Mouse (Mus musculus) stomach, postnatal 0 days (tissue): Measurements from ENCODE around the gene Prpsap1. TPM values are rescaled to one million over a fixed set of nuclear protein-coding genes. Genes with fewer than 3 reads are reported as not detected.

Source experiments
- ATAC-seq: fragments of 200-750 bp; cut with Nextera tagmentation; 2 replicates; pipeline ENCODE4 v1.8.0; 2017; ENCODE audit not compliant: low FRiP score, low TSS enrichment
- DNase-seq: peaks from one replicate; pipeline ENCODE4 v3.0.0-alpha.2; 2016; ENCODE audit warnings: low spot score
- H3K27ac ChIP-seq: fragments of 300-500 bp; sonication (generic); replicated peaks from 2 replicates; pipeline ENCODE4 v1.5.1; 2014; ENCODE audit warnings: mild to moderate bottlenecking, control low read depth
- H3K27me3 ChIP-seq: fragments of 300-500 bp; sonication (generic); 2 replicates; pipeline ENCODE4 v1.6.1; 2014; ENCODE audit warnings: low read length; ENCODE audit not compliant: control insufficient read depth, insufficient read depth
- H3K36me3 ChIP-seq: fragments of 300-500 bp; sonication (generic); 2 replicates; pipeline ENCODE4 v1.6.1; 2014; ENCODE audit warnings: low read length, mixed read lengths; ENCODE audit not compliant: control insufficient read depth, insufficient read depth
- H3K4me1 ChIP-seq: fragments of 300-500 bp; sonication (generic); replicated peaks from 2 replicates; pipeline ENCODE4 v1.6.1; 2014; ENCODE audit warnings: antibody characterized with exemption; ENCODE audit not compliant: control insufficient read depth, insufficient read depth
- H3K4me2 ChIP-seq: fragments of 300-500 bp; sonication (generic); replicated peaks from 2 replicates; pipeline ENCODE4 v1.6.1; 2014; ENCODE audit warnings: low read depth, mild to moderate bottlenecking, control low read depth, moderate library complexity
- H3K4me3 ChIP-seq: fragments of 300-500 bp; sonication (generic); 2 replicates; pipeline ENCODE4 v1.5.1; 2014; ENCODE audit warnings: low read depth, low read length, control low read depth
- H3K9ac ChIP-seq: fragments of 300-500 bp; sonication (generic); 2 replicates; pipeline ENCODE4 v1.6.1; 2014; ENCODE audit warnings: mild to moderate bottlenecking, low read length, control low read depth, mixed read lengths
- H3K9me3 ChIP-seq: fragments of 300-500 bp; sonication (generic); 2 replicates; pipeline ENCODE4 v1.6.1; 2016; ENCODE audit warnings: low read length; ENCODE audit not compliant: control insufficient read depth
- CTCF ChIP-seq: IDR thresholded peaks from 2 replicates; pipeline ENCODE4 v1.5.1; 2016; ENCODE audit warnings: antibody characterized with exemption, low read depth, mild to moderate bottlenecking, moderate library complexity
- EP300 ChIP-seq: optimal IDR thresholded peaks from 2 replicates; pipeline ENCODE3; 2016; ENCODE audit warnings: antibody characterized with exemption
- whole genome bisulfite sequencing: fragments of 180-500 bp; shearing (Covaris S2); extraction: QIAGEN DNeasy Blood & Tissue Kit; methylation state at CpG from one replicate; pipeline ENCODE4 v1.1.7; 2014; 5-methylcytosine and 5-hydroxymethylcytosine counted together
- polyA plus RNA-seq: library from polyadenylated mRNA; unstranded; fragments of >200 nt; fragmentation: Nextera tagmentation; extraction: Ambion mirVana; gene quantifications from 2 replicates; pipeline ENCODE4 v1.2.1, GENCODE M21; 2015

Prpsap1 gene
- polyA plus RNA-seq, 1 experiment from 2014 or later = 94.0 TPM

DNA sequence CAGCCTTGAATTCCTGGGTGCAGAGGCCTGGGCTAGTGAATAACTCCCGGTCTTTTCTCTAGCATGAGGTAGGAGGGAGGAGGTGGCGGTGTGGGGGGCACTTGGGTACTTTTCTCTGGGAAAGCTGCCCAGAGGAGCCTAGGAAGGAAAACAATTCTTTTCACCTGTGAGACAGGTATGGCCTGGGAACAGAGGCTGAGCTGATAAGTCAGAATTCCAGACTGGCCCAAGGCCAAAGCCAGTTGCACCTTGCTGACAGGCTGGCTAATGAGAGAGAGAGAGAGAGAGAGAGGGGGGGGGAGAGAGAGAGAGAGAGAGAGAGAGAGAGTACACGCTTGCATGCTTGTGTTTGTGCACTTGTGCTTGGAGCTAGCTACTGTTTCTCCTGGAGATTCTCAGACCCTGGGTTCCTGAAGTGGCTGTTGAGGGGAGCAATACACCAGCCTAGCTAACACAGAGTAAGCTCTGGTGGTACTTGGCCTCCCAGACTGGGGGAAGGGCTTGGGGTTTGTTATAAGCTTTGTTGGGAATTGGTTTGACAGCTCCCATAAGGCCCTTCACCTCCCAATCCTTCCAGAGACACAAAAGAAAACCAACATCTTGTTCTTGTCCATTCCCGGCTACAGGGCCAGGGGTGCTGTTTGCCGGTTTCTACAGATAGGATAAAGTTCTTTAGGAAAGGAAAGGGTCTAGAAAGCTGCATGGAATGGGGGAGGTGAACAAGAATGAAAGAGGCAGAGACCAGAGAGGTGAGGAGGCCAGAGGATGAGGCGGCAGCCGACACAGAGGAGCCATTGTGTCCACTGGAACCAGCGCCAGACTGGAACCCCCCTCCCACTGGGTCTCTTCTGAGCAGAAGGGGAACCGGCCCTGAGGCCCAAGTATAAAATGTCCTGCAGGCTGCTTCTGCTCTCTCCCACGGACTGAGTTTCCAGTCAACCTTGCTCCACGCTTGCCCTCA is 36.5 kb upstream of the Prpsap1 start, which contains the start of gene Sphk1:
TSS of gene Sphk1 (plus strand) at position 739 of the 961 bp plus-strand sequence.
- Histone ChIP-seq H3K9ac (peak within 1 kb of the TSS; percentile 47), H3K4me3 (peak within 1 kb of the TSS; percentile 55), H3K4me1 (0 out of 2 replicates have a peak, but pooled peaks cover 2% of the 10 kb centered on the region), H3K27me3 (no peaks in the 10 kb centered on the region), H3K4me2 (peak within 1 kb of the TSS; percentile 90), H3K36me3 (no peaks in the 10 kb centered on the region), H3K9me3 (no peaks in the 10 kb centered on the region), H3K27ac (peak within 1 kb of the TSS; percentile 45; the same call in 1 of the 2 replicates)
- TF ChIP-seq EP300 (no peak), CTCF (no peak)
- peak; percentile 83 for DNase-seq
- 36% methylated on average over 11 of the region's 11 CpGs for WGBS
- ATAC-seq = no peak

DNA sequence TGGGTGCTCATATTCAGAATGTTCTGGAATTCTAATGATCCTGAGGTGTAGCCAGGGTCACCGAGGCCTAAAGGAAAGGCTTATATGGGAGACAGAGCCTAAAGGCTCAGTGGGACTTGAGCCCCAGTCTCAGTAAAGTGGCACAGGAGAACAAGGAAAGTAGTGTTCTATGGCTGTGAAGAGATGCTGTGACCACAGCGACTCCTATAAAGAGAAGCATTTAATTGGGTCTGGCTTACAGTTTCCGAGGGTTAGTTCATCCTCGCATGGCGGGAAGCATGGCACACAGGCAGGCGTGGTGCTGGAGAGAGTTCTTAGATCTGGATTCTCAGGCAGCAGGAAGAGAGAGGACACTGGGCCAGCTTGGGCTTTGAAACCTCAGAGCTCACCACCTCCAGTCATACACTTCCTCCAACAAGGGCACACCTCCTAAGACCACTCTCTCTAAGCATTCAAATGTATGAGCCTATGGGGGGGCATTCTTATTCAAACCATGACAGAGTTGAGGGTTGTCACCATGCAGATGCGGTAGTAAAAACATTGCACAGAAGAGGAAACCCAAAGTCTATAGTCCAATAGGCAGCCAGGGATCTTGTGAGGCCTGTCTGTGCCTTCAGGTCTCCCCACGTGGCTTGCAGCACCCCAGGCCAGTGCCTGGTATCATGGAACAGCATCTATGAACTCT is 34.8 kb upstream of the Prpsap1 start:
- no peak for DNase-seq
- WGBS = 85% methylated on average over 8 of the region's 8 CpGs
- H3K27me3 ChIP-seq = no peaks in the 10 kb centered on the region
- no peak overlapping the region for H3K9ac ChIP-seq
- H3K9me3 ChIP-seq = no peaks in the 10 kb centered on the region
- no peak overlapping the region for H3K4me2 ChIP-seq
- no peak overlapping the region for H3K27ac ChIP-seq
- H3K4me1 ChIP-seq = peaks cover 4% of the 10 kb centered on the region; the same call in 1 of the 2 replicates
- TF ChIP-seq EP300 = no peak
- TF ChIP-seq CTCF = no peak
- ATAC-seq = no peak
- H3K36me3 ChIP-seq = no peaks in the 10 kb centered on the region
- H3K4me3 ChIP-seq = no peak overlapping the region

DNA sequence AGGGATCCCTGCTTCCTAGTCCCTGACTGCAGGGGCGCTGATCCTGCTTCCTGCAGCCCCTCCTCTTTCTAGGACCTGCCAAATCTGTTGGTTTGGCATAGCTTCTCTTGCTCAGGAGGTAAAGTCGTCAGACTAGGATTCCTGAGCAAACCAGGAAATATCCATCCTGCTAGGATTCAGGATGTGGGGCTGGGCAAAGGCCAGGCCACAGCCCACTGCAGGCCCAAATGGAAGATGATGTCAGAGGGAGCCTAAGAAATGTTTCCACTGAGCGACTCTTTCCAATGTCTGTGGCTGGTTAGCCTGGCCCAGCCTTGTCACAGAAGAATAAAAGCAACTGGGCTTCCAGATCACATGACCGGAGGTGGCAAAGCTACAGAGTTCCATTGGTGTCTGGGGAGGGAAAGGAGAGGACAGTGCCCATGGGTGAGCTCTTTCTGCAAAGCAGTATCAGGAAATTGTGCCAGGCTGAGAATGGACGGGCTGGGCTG is 29.7 kb upstream of the Prpsap1 start:
- no peaks in the 10 kb centered on the region for H3K9me3 ChIP-seq
- no peak for DNase-seq
- H3K27ac ChIP-seq = peak overlapping the region; percentile 84
- H3K4me2 ChIP-seq = no peak overlapping the region
- H3K4me1 ChIP-seq = peaks cover 12% of the 10 kb centered on the region
- no peaks in the 10 kb centered on the region for H3K36me3 ChIP-seq
- 37% methylated on average over 5 of the region's 5 CpGs for WGBS
- no peak overlapping the region for H3K4me3 ChIP-seq
- H3K27me3 ChIP-seq = no peaks in the 10 kb centered on the region
- TF ChIP-seq CTCF (no peak), EP300 (no peak)
- ATAC-seq = peak; percentile 69
- peak overlapping the region; percentile 23; the same call in 1 of the 2 replicates for H3K9ac ChIP-seq

DNA sequence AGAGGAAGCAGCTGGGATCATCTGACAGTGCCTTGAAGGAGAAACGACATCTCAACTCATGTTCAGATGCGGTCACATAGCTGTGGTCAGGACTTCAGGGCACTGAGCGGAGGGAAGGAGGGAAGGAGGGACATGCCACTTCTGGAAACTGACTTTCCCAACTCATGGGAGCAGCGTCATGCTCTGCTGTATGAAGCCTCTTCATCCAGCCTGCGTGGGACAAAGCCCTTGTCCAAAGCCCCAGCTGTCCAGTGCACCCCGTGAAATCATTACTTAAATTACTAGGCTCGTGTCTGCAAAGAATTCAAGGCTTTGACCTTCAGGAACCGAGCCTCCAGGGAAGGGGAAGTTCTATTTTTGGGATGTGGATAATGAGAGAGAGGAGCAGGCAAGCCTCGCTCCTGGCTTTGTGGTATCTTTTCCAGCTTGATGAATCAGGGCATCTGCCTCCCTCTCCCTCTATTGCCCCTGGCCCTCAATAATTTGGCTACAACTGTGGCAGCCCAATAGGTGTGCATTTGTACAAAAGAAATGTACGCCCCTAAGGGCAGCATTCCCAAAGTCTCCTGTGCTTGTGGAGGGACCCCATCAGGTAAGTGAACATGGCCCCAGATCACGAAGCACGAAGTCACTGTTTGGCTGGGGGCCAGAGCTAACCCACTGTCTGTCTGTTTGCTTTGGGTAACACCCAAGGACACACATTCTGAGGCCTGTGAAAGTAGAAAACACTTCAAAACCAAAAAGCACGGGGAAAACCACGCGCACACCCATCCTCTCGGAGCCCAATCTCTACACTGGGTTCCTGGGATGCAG is 29.1 kb upstream of the Prpsap1 start:
- DNase-seq = no peak
- H3K27ac ChIP-seq = peak overlapping the region; percentile 84
- TF ChIP-seq CTCF = no peak
- no peak for TF ChIP-seq EP300
- no peaks in the 10 kb centered on the region for H3K36me3 ChIP-seq
- WGBS = 45% methylated on average over 16 of the region's 16 CpGs
- no peaks in the 10 kb centered on the region for H3K9me3 ChIP-seq
- peak overlapping the region; percentile 23; the same call in 1 of the 2 replicates for H3K9ac ChIP-seq
- H3K4me3 ChIP-seq = no peak overlapping the region
- no peak; the same call in 1 of the 2 replicates for ATAC-seq
- H3K4me1 ChIP-seq = peaks cover 12% of the 10 kb centered on the region
- no peaks in the 10 kb centered on the region for H3K27me3 ChIP-seq
- 0 out of 2 replicates have a peak overlapping the region, but pooled peaks have one; percentile 11 for H3K4me2 ChIP-seq

DNA sequence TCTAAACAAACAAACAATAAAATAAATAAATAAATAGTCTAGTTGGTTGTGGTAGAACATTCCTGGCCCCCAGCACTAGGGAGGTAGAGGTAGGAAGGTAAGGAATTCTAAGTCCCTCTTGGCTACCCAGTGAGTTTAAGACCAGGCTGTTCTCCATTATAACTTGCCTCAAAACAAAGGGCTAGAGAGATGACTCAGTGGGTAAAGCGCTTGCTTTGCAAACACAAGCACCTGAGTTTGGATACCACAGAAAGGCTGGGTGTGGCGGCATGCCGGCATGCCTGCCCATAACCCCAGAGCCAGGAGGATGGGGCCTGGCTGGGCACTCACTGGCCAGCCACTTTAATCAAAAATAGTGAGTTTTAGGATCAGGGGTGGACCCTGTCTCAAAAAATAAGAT is 28.0 kb upstream of the Prpsap1 start:
- ATAC-seq = no peak
- 66% methylated on average over 3 of the region's 3 CpGs for WGBS

More for the DNA sequence above, 28.0 kb upstream of the Prpsap1 start:
- 0 out of 2 replicates have a peak overlapping the region, but pooled peaks have one; percentile 8 for H3K27ac ChIP-seq
- no peak overlapping the region for H3K4me2 ChIP-seq
- no peak overlapping the region for H3K4me3 ChIP-seq
- H3K27me3 ChIP-seq = no peaks in the 10 kb centered on the region
- TF ChIP-seq CTCF (no peak), EP300 (no peak)
- peak; percentile 73 for DNase-seq
- peaks cover 12% of the 10 kb centered on the region for H3K4me1 ChIP-seq
- H3K9me3 ChIP-seq = no peaks in the 10 kb centered on the region
- no peak overlapping the region for H3K9ac ChIP-seq
- no peaks in the 10 kb centered on the region for H3K36me3 ChIP-seq
